Mouse (Mus musculus) liver, postnatal 0 days (tissue): ENCODE measurements around the gene Ift27.

ENCODE experiments used
- CTCF ChIP-seq: sonication (generic); IDR thresholded peaks from 2 replicates; pipeline ENCODE4 v1.5.1; 2016; ENCODE audit warnings: antibody characterized with exemption, low read depth
- EP300 ChIP-seq: IDR thresholded peaks from 2 replicates; pipeline ENCODE4 v1.6.1; 2016; ENCODE audit warnings: antibody characterized with exemption, low read depth, mild to moderate bottlenecking

DNA sequence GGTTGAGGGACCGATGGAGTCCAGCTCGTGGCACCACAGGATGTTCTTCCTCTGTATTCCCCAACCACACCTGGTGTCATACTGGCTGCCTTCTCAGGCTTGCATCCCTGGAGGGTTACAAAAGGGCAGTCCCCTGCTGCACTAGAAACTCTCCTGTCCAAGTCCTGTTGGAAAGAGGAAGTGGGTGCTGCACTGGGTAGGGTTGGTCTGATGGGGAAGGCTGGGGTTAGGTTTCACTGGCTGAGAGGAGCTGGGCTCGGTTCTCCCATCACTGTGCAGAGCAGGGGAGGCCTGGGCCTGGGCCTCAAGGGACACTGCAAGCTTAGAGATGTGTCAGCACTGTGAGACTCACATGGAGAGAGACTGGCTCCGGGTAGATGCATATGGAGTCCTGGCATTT lies 36.3 kb upstream of the Ift27 start:
- TF ChIP-seq CTCF (no peak), EP300 (no peak)
